Mouse (Mus musculus) naive thymus-derived CD4-positive, alpha-beta T cell, adult 2 months (primary cell): ENCODE results near the gene Mcmbp.

ENCODE experiments used
- DNase-seq: peaks from one replicate; pipeline ENCODE4 v3.0.0-alpha.2; 2011; ENCODE audit warnings: low read depth

Gene Mcmbp

DNA sequence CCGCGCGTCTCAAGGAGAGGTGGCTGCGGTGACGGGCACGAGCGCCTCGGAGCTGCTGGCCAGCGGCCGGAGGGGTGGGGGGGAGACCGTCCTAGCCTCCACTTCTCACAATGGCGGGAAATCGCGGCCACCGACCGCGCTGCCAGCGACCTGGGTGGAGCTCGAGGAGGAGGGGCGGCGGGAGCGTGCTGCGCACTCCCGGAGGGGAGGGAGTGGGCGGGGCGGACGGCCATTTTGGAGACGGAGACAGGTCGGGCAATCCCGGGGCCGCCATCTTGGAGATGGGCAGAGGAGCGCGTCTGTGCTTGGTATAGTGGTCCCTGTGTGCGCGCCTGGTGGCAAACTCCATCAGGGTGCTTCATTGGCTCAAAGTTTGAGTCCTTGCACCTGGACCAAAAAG is at the start of gene Mcmbp:
Mcmbp (minus strand) TSS at position 162 of the 400 bp plus-strand sequence.
- peak; percentile 95 for DNase-seq

- no peak for DNase-seq
Measured at GRCm38 (mm10) chr7:128790045-128790444, 49.8 kb upstream of the Mcmbp start.

DNA sequence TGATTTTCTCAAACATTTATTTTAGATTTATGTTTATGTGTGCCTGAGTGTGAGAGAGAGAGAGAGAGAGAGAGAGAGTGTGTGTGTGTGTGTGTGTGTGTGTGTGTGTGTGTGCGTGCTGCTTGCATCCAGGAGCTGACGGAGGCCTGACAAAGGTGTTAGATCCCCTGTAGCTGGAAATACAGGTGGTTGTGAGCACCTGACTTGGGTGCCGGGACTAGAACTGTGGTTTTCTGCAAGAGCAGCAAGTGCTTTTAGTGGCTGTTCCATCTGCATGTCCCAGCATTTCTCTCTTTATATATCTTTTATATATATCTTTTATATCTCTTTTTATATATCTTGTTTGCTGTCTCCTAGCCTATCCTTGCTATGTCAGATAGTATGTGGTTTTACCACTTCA is 41.6 kb upstream of the Mcmbp start:
- DNase-seq = no peak

GRCm38 (mm10) chr7:128779305-128779704 is 39.0 kb upstream of the Mcmbp start:
- DNase-seq = peak; percentile 54

DNA sequence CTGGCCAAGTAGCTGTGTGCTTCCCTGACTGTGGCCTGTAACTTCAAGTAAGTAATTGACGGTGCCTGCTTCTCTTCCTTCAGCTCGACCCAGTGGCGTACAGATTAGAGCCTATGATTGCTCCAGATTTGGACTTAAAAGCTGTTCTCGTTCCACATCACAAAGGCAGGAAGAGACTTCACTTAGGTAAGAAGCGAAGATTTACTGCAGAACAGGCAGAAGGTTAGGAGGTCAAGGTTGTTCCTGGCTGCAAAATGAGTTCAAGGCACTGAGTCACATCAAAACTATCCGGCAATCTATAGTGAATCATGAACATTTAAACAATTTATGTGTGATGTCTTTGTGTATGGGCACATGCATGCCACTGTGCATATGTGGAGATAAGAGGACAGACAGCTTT is 36.9 kb upstream of the Mcmbp start:
- no peak for DNase-seq

GRCm38 (mm10) chr7:128766696-128767095 is 26.4 kb upstream of the Mcmbp start:
- no peak for DNase-seq

DNA sequence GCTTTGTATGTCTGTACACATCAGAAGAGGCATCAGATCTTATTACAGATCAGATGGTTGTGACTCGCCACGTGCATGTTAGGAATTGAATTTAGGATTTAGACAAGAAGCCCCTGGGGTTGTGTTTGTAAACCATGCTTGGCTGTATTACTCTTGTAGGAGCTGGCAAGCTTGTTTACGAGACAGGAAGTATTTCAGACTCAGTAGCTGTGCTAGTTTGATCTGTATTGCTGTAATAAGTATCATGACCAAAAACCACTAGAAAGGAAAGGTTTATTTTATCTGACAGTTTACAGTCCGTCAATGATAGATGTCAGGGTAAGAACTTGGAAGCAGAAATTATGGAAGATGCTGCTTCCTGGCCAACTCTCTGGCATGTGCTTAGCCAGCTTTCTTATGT is 18.7 kb upstream of the Mcmbp start:
- peak; percentile 45 for DNase-seq

- no peak for DNase-seq
Measured at GRCm38 (mm10) chr7:128755396-128755795, 15.1 kb upstream of the Mcmbp start.

DNA sequence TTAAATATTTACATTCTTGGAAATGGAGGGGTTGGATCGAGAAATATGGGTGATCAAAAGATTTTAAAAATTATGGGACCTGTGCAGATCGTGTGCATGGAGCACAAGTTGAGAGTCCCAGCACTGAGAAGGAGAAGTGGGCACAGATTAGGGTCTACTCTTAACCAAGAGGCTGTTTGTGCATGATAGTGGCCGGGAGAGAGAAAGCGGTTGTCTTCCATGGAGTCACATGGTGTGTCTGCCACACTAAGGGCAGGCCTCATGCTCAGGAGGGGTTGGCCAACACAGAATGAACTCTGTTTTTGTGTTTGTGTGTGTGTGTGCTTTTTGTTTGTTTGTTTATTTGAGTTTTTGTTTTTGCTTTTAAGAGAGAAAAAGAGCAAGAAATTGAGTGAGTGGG is 11.7 kb upstream of the Mcmbp start:
- DNase-seq = no peak

- no peak for DNase-seq
Measured at GRCm38 (mm10) chr7:128750296-128750695, 10.0 kb upstream of the Mcmbp start.

DNA sequence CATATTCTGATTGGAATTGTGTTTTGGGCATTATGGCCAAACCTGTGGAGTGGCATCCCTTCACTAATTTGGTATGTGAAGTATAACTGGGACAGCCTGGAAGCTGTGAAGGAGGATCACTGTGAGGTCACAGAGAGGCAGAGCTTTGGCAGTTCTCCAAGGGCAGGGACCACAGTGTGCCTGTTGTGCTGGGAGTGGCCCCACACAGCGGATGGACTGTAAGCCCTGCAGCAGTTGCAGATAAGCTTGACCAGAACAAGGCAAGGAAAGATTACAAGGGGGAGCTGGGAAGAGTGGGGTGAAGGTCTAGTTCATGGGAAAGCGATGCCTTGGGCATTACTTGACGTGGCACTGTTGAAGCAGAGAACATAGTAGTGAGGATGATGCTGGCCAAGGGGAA is 8.5 kb upstream of the Mcmbp start:
- no peak for DNase-seq

DNA sequence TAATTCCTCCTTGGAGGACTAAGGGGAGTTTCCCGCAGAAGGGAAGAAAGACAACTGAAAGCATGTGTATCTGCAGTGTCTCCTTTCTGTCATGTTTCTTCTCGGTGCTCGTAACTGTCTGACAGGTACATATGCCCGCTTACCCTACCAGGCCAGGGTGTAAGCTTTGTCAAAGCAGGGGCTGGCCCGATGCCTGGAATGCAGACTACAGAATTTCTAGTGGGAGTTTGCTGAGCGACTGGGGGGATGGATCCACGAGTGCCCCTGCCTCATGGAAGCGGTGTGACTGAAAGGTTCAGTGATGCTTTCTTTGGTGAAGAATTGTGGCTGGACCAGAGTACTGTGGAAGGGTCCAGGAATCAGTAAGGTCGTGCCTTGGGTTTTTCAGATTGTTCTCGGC is 5.9 kb upstream of the Mcmbp start:
- no peak for DNase-seq

DNA sequence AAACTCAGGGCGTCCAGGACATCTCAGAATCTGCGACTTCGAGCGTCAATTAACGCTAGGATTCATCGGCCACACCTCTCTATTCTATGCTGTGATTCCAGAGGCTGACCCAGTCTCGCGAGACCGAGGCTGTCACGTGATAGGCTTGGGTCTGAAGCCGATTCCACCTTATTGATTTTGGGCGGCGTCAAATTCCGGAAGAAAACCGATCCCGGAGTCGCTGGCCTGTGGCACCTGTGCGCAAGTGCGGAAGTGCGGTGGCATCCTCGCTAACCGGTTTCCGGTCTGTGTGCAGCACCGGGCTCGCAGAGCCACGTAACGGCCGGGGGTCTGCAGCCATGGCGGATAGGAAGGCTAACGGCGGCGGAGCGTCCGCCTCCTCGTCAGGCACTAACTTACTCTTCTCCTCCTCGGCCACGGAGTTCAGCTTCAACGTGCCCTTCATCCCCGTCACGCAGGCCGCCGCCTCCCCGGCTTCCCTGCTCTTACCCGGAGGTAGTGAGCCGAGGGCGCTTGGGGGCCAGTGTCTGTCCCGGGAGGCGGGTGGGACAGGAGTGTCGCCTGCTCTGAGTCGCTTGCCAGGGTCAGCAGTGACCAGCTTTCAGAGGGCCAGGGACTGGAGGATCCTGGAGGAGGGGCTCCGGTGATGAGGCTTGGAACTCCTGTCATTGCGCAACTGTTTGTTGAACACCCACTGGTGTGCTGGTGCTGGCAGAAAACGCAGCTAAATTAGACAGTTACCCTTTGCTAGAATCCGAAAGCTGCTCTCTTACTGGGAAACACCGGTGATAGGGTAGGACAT is 4.6 kb upstream of the Mcmbp start, which contains the start of gene Sec23ip:
Sec23ip (plus strand) TSS at position 260 of the 802 bp plus-strand sequence.
- DNase-seq = peak; percentile 99

- no peak for DNase-seq
Measured at GRCm38 (mm10) chr7:128743898-128744297, 3.6 kb upstream of the Mcmbp start.

DNA sequence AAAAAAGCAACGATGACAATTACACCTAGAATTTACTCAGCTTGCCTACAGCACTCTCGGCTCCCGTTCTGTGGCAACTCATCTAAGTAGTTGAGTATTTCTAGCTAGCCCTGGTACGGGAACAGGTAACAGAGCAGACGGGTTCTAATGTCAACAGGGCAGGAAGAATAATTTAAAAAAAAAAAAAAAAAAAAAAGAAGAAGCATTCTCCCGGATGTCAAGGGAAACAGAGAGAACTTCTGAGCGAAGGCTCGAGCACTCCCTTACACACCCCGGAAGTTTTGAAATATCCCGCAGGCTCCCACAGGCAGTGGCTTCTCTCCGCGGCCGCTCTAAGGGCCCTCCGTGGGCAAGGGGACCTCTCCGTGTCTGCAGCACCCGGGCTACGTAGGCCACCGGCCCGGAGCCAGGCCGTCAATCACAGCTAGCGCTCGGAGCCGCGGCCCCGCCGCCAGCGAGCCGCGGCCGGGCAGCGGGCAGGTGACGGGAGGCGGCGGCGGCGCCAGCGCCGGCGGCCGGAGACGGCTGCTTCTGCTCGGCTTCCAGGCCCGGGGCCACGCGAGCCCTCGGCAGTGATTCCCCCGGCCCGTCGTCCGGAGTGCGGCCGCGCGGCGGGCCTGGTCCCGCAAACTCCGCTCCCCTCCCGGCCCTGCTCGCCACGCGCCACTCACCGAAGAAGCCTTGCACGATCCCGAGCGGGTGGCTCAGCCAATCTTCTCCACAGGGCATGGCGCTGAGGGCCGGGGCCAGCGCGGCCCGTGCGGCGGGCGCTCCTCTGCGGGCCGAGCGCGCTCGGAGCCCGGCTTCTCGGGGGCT is 625 bp downstream of the Mcmbp start:
- DNase-seq = peak; percentile 68

DNA sequence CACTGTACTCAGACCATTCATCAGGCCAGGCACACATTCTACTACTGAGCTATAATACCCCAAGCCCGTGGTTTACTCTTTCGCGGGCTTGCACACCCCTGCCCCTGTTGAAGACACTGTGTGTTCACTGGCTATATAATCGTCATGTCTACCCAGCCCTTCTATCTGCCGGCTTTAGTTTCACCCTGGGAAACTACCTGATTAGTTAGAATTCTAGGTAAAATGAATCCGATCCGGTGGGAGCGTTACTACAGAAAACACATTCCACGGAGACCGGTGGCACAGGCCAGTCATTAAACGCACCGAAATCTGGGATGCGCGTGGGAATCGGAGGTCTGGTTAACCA is 1.2 kb downstream of the Mcmbp start:
- DNase-seq = no peak

DNA sequence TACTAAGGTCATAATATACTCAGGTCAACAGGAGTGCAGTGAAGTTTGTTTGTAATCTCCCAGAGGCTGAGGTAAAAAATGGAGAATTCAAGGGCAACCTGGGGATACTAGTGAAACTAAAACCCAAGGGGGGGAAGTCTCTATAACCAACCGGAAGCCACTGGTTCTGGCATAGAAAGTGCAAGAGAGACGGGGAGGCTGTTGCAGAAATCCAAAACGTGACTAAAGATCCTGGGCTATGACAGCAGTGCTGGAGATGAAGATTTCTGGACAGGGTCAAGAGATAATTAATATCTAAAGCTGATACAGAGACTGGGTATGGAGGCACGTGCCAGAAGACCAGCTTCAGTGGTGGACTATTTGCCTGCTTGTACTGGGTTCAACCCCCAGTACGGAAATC is 2.3 kb downstream of the Mcmbp start:
- peak; percentile 62 for DNase-seq

DNA sequence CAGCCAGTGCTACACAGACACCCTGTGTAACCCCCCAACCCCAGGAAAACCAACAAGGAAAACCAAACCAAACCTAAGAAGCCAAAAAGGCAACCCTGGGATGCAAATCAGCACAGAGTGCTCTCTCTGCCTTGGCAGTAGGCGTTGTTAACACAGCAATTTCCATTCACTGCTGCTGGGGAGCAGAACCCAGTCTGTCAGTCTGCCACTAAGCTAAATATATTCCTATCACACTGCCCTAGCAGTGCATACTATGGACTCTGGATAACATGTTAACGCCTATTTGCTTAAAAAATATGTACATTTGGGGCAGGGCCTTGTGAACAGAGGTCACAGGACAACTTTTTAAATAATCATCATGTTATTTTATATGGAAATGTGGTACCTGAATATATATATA is 8.7 kb downstream of the Mcmbp start:
- DNase-seq = no peak

DNA sequence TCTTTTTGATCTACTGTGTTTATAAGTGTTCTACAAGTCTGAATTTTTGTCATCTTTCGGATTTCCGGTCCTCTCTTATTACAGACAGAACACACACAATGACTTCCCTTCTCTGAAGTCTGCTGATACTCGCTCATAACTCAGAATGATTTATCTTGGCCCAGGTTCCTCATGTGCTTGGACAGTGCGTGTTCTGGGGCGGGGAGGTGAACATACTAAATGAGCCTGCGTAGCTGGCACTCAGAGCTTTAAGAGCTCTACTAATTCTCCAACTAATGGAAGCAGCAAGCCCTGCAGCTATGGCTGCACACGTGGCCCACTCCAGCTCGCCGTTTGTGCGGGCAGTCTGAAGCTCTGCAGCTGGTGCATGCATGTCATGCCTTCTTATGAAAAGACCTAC is 11.6 kb downstream of the Mcmbp start:
- peak; percentile 36 for DNase-seq

DNA sequence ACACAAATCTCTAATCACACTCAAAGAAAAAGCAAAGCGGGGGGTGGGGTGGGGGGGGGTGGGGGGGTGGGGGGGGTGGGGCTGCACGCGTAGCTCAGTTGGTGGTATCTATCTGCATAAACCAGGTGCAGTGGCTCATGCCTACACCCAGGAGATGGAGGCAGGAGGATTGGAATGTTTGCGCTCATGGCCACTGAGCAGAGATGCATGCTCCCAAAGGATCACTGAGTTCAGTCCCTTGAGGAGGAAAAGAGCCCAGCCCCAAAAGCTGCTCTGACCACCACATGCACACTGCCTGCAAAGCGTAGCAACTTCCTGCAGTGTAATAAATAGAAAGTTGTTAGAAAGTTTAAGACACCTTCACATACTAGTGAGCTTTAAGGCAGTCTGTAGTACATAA is 12.6 kb downstream of the Mcmbp start:
- DNase-seq = no peak

GRCm38 (mm10) chr7:128726999-128727398 is 13.3 kb downstream of the Mcmbp start:
- no peak for DNase-seq

DNA sequence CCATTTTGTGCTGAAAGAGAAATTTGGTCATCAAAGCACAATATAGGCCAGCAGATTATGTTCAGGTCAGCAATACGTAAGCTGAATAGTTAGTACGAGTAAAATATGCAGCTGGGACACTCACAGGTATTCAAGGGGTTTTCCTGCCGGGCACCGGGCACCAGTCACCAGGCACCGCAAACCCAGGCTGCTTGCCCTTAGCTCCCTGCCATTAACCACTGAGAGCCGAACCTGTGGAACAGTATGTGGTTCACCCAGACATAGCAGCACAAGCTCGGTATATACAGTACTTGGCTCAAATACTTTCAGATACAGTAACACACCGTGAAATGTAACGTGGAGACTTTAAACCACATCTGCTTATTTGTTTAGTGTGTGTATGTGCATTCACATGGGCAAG is 15.1 kb downstream of the Mcmbp start:
- no peak for DNase-seq

- DNase-seq = peak; percentile 83
Measured at GRCm38 (mm10) chr7:128724761-128725160, 15.5 kb downstream of the Mcmbp start.
